Mouse (Mus musculus): ENCODE measurements at regions not wholly inside any gene's neighbourhood (a gene's known extent, or its start where the extent isn't known, plus 50 kb on each side); places are given as distances from the start of the nearest gene placed in this dataset.

GRCm38 (mm10) chr12:29177145-29177544 lies 351.0 kb upstream of the Myt1l start:
- DNase-seq (ENCODE audit: extremely low spot score in 1 of 2, low spot score in 1 of 2), result peak in 1 of 2 experiments; percentile 27

- peak in 1 of 2 experiments; percentile 22 for DNase-seq (ENCODE audit: extremely low spot score in 1 of 2, low spot score in 1 of 2)
These were observed 349.9 kb upstream of the Myt1l start for GRCm38 (mm10) chr12:29178168-29178895.

- DNase-seq (ENCODE audit: extremely low spot score in 1 of 2, low spot score in 1 of 2), result no peak
These were observed 348.8 kb upstream of the Myt1l start for GRCm38 (mm10) chr12:29179405-29179804.

- DNase-seq (ENCODE audit: extremely low spot score in 1 of 2, low spot score in 1 of 2), result no peak
These were observed 347.6 kb upstream of the Myt1l start for GRCm38 (mm10) chr12:29180576-29180975.

GRCm38 (mm10) chr12:29187619-29188018 lies 340.6 kb upstream of the Myt1l start:
- DNase-seq (ENCODE audit: extremely low spot score in 1 of 2, low spot score in 1 of 2), result peak in 1 of 2 experiments; percentile 30

GRCm38 (mm10) chr12:29192391-29192790 lies 335.8 kb upstream of the Myt1l start:
- DNase-seq (ENCODE audit: extremely low spot score in 1 of 2, low spot score in 1 of 2), result no peak

- DNase-seq (ENCODE audit: extremely low spot score in 1 of 2, low spot score in 1 of 2), result no peak
These were observed 316.2 kb upstream of the Myt1l start for GRCm38 (mm10) chr12:29211946-29212345.

GRCm38 (mm10) chr12:29213625-29214024 lies 314.6 kb upstream of the Myt1l start:
- DNase-seq (ENCODE audit: extremely low spot score in 1 of 2, low spot score in 1 of 2), result peak in 1 of 2 experiments; percentile 28

GRCm38 (mm10) chr12:29222099-29222498 lies 306.1 kb upstream of the Myt1l start:
- no peak for DNase-seq (ENCODE audit: extremely low spot score in 1 of 2, low spot score in 1 of 2)

- DNase-seq (ENCODE audit: extremely low spot score in 1 of 2, low spot score in 1 of 2), result peak; percentile 40 to 47
These were observed 302.2 kb upstream of the Myt1l start for GRCm38 (mm10) chr12:29226001-29226400.

GRCm38 (mm10) chr12:29232492-29233447 lies 295.4 kb upstream of the Myt1l start:
- DNase-seq (ENCODE audit: extremely low spot score in 1 of 2, low spot score in 1 of 2), result peak in 1 of 2 experiments; percentile 26

- DNase-seq (ENCODE audit: extremely low spot score in 1 of 2, low spot score in 1 of 2), result no peak
These were observed 291.7 kb upstream of the Myt1l start for GRCm38 (mm10) chr12:29236496-29236895.

GRCm38 (mm10) chr12:29237516-29237915 lies 290.7 kb upstream of the Myt1l start:
- no peak for DNase-seq (ENCODE audit: extremely low spot score in 1 of 2, low spot score in 1 of 2)

GRCm38 (mm10) chr12:29239482-29239881 lies 288.7 kb upstream of the Myt1l start:
- DNase-seq (ENCODE audit: extremely low spot score in 1 of 2, low spot score in 1 of 2), result no peak

GRCm38 (mm10) chr12:29239975-29240374 lies 288.2 kb upstream of the Myt1l start:
- DNase-seq (ENCODE audit: extremely low spot score in 1 of 2, low spot score in 1 of 2), result peak; percentile 49 to 53

GRCm38 (mm10) chr12:29243087-29243486 lies 285.1 kb upstream of the Myt1l start:
- no peak for DNase-seq (ENCODE audit: extremely low spot score in 1 of 2, low spot score in 1 of 2)

GRCm38 (mm10) chr12:29246041-29246440 lies 282.1 kb upstream of the Myt1l start:
- DNase-seq (ENCODE audit: extremely low spot score in 1 of 2, low spot score in 1 of 2), result no peak

GRCm38 (mm10) chr12:29247356-29247755 lies 280.8 kb upstream of the Myt1l start:
- peak; percentile 14 to 61 for DNase-seq (ENCODE audit: extremely low spot score in 1 of 2, low spot score in 1 of 2)

GRCm38 (mm10) chr12:29248459-29248858 lies 279.7 kb upstream of the Myt1l start:
- DNase-seq (ENCODE audit: extremely low spot score in 1 of 2, low spot score in 1 of 2), result no peak

- no peak for DNase-seq (ENCODE audit: extremely low spot score in 1 of 2, low spot score in 1 of 2)
These were observed 272.1 kb upstream of the Myt1l start for GRCm38 (mm10) chr12:29256103-29256502.

GRCm38 (mm10) chr12:29257011-29257734 lies 271.0 kb upstream of the Myt1l start:
- no peak for DNase-seq (ENCODE audit: extremely low spot score in 1 of 2, low spot score in 1 of 2)
